Mouse (Mus musculus) granulocyte monocyte progenitor cell, adult 5-6 weeks (primary cell): ENCODE results near the gene Prrx1. TPM values are rescaled to one million over a fixed set of nuclear protein-coding genes. Genes with fewer than 3 reads are reported as not detected.

Experiments used
- ATAC-seq: replicated peaks from 2 replicates; pipeline ENCODE4 v1.8.0; 2016; ENCODE audit warnings: mild to moderate bottlenecking, moderate TSS enrichment, inconsistent platforms; ENCODE audit not compliant: poor library complexity, severe bottlenecking
- total RNA-seq, 2 experiments: library from RNA; stranded (forward) in 1 of 2; stranded (reverse) in 1 of 2; fragments of 200-712, 200-1000 nt in 1 of 2; fragments of >200 nt in 1 of 2; fragmentation: Nextera tagmentation in 1 of 2; gene quantifications; 2 replicates each; pipeline ENCODE4 v1.2.3; 2014 to 2017

Gene Prrx1
- total RNA-seq, 2 experiments from 2014 or later = not detected

GRCm38 (mm10) chr1:163274919-163275318 is 38.6 kb downstream of the Prrx1 start:
- ATAC-seq = no peak

GRCm38 (mm10) chr1:163273132-163273531 is 40.4 kb downstream of the Prrx1 start:
- no peak for ATAC-seq

- no peak for ATAC-seq
Measured at GRCm38 (mm10) chr1:163266853-163267538, 46.5 kb downstream of the Prrx1 start.

- ATAC-seq = no peak
Measured at GRCm38 (mm10) chr1:163257298-163257697, 56.2 kb downstream of the Prrx1 start.

- ATAC-seq = no peak
Measured at GRCm38 (mm10) chr1:163255884-163256283, 57.6 kb downstream of the Prrx1 start.

GRCm38 (mm10) chr1:163252796-163253195 is 60.7 kb downstream of the Prrx1 start:
- ATAC-seq = no peak

- ATAC-seq = no peak
Measured at GRCm38 (mm10) chr1:163252331-163252730, 61.2 kb downstream of the Prrx1 start.

GRCm38 (mm10) chr1:163251766-163252165 is 61.7 kb downstream of the Prrx1 start:
- ATAC-seq = no peak

GRCm38 (mm10) chr1:163238950-163239349 is 74.6 kb downstream of the Prrx1 start:
- no peak for ATAC-seq

- ATAC-seq = no peak; the same call in 1 of the 2 replicates
Measured at GRCm38 (mm10) chr1:163231230-163231629, 82.3 kb downstream of the Prrx1 start.

GRCm38 (mm10) chr1:163226271-163226670 is 87.2 kb downstream of the Prrx1 start:
- ATAC-seq = no peak

GRCm38 (mm10) chr1:163221767-163222166 is 91.7 kb downstream of the Prrx1 start:
- no peak for ATAC-seq

GRCm38 (mm10) chr1:163208919-163209867 is 104.3 kb downstream of the Prrx1 start:
- ATAC-seq = no peak

GRCm38 (mm10) chr1:163198767-163199166 is 114.7 kb downstream of the Prrx1 start:
- ATAC-seq = no peak

GRCm38 (mm10) chr1:163198059-163198458 is 115.5 kb downstream of the Prrx1 start:
- no peak for ATAC-seq

Other genes with a start within 250 kb of the Prrx1 start
- gene Mroh9, start 228.0 kb downstream of the Prrx1 start, total RNA-seq (2014; fragmentation: Nextera tagmentation) = not detected in 2 replicates
- gene Mroh9, start 228.0 kb downstream of the Prrx1 start, total RNA-seq (2017) = not detected in 2 replicates
- gene Gorab, start 90.0 kb upstream of the Prrx1 start, total RNA-seq (2014; fragmentation: Nextera tagmentation) = 6.7 and 11.3 TPM in 2 replicates
- gene Gorab, start 90.0 kb upstream of the Prrx1 start, total RNA-seq (2017) = 7.9 and 8.7 TPM in 2 replicates